Mouse (Mus musculus) kidney, embryonic 15.5 days (tissue): ENCODE results near the gene Irs3. TPM values are rescaled to one million over a fixed set of nuclear protein-coding genes. Genes with fewer than 3 reads are reported as not detected.

Experiments
- ATAC-seq: fragments of 200-750 bp; cut with Nextera tagmentation; replicated peaks from 2 replicates; pipeline ENCODE4 v1.8.0; 2017; ENCODE audit warnings: moderate TSS enrichment; ENCODE audit not compliant: low FRiP score
- H3K27ac ChIP-seq: fragments of 300-500 bp; sonication (generic); 2 replicates; pipeline ENCODE4 v1.5.1; 2015; ENCODE audit warnings: mild to moderate bottlenecking, inconsistent platforms
- H3K27me3 ChIP-seq: fragments of 300-500 bp; sonication (generic); 2 replicates; pipeline ENCODE4 v1.6.1; 2015; ENCODE audit warnings: inconsistent platforms
- H3K36me3 ChIP-seq: fragments of 300-500 bp; sonication (generic); 2 replicates; pipeline ENCODE4 v1.6.1; 2015; ENCODE audit warnings: inconsistent platforms
- H3K4me1 ChIP-seq: fragments of 300-500 bp; sonication (generic); 2 replicates; pipeline ENCODE4 v1.6.1; 2015; ENCODE audit warnings: inconsistent platforms
- H3K4me2 ChIP-seq: fragments of 300-500 bp; sonication (generic); 2 replicates; pipeline ENCODE4 v1.6.1; 2015; ENCODE audit warnings: moderate library complexity, mild to moderate bottlenecking, inconsistent platforms
- H3K4me3 ChIP-seq: fragments of 300-500 bp; sonication (generic); replicated peaks from 2 replicates; pipeline ENCODE4 v1.5.1; 2015; ENCODE audit warnings: mild to moderate bottlenecking, inconsistent platforms
- H3K9ac ChIP-seq: fragments of 300-500 bp; sonication (generic); 2 replicates; pipeline ENCODE4 v1.6.1; 2015; ENCODE audit warnings: mild to moderate bottlenecking, inconsistent platforms
- H3K9me3 ChIP-seq: fragments of 300-500 bp; sonication (generic); replicated peaks from 2 replicates; pipeline ENCODE4 v1.6.1; 2016; ENCODE audit warnings: inconsistent platforms
- WGBS: fragments of 180-500 bp; shearing (Covaris S2); methylation state at CpG from one replicate; pipeline ENCODE4 v1.1.7; 2015; ENCODE audit warnings: mixed read lengths; 5-methylcytosine and 5-hydroxymethylcytosine counted together
- polyA plus RNA-seq: library from polyadenylated mRNA; unstranded; fragments of >200 nt; fragmentation: Nextera tagmentation; extraction: Ambion mirVana; gene quantifications from 2 replicates; pipeline ENCODE4 v1.2.1, GENCODE M21; 2015

Irs3 gene
- polyA plus RNA-seq = 0.80 and 0.82 TPM in 2 replicates

DNA sequence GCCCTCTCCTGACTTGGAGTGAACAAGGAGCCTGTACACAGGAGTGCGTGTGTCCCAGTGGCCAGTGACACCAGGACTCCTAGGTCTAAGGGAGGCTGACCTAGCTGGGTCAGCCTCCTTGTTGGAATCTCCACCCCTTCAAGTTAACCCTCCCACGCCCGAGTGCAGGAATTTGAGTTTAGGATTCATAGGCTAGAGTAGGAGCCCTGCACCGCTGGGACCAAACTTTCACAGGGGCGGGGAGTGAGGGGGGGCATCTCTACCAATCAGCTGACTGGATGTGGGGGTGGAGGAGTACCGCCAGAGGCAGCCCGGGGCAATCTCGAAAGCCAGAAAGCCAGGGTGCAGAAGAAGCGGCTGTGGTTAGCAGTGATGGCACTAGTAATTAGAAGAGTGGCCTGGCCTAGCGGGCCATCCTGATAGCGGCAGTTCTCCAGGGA, at the start of gene Irs3:
Irs3 (minus strand) TSS at position 63 of the 440 bp plus-strand sequence.
- Histone ChIP-seq H3K4me1 (peaks cover 65% of the 10 kb centered on the region), H3K4me3 (peak within 1 kb of the TSS; percentile 38), H3K36me3 (peaks cover 25% of the 10 kb centered on the region), H3K27me3 (peaks cover 26% of the 10 kb centered on the region), H3K9ac (no peak within 1 kb of the TSS), H3K9me3 (no peaks in the 10 kb centered on the region), H3K27ac (0 out of 2 replicates have a peak within 1 kb of the TSS, but pooled peaks have one; percentile 37), H3K4me2 (peak within 1 kb of the TSS; percentile 63)
- 11% methylated on average over 11 of the region's 11 CpGs for WGBS
- no peak for ATAC-seq

DNA sequence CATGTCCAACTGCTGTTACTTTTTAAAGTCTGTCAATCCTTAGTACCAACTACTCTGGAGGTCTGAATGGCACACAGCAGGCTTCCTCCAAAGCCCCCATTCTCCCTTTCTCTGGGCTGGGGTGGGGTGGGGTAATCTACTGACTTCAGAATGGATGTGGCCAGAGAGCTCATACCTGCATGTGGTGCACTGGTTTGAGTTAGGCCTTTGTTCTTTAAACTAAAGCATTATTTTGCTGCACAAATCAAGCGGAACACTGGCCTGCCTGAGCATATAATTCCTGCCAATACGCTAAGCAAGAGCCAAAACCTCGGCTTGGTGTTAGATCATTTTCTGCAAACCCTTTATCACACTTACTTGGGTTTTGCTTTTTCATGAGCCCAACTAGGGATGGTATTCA, 49.3 kb upstream of the Irs3 start:
- Histone ChIP-seq H3K27ac (no peak overlapping the region), H3K9me3 (no peaks in the 10 kb centered on the region), H3K4me3 (no peak overlapping the region), H3K36me3 (no peaks in the 10 kb centered on the region), H3K4me2 (no peak overlapping the region), H3K27me3 (no peaks in the 10 kb centered on the region), H3K9ac (no peak overlapping the region), H3K4me1 (peaks cover 4% of the 10 kb centered on the region; the same call in 1 of the 2 replicates)
- no peak for ATAC-seq
- WGBS = 84% methylated on average over 3 of the region's 3 CpGs

GRCm38 (mm10) chr5:137691881-137692280, 46.4 kb upstream of the Irs3 start:
- Histone ChIP-seq H3K4me2 (no peak overlapping the region), H3K9me3 (no peaks in the 10 kb centered on the region), H3K36me3 (no peaks in the 10 kb centered on the region), H3K27ac (no peak overlapping the region), H3K4me1 (peaks cover 4% of the 10 kb centered on the region; the same call in 1 of the 2 replicates), H3K27me3 (no peaks in the 10 kb centered on the region), H3K4me3 (no peak overlapping the region), H3K9ac (no peak overlapping the region)
- 69% methylated on average over 1 of the region's 1 CpGs for WGBS
- no peak for ATAC-seq

- Histone ChIP-seq H3K4me3 (no peak overlapping the region), H3K4me2 (no peak overlapping the region), H3K9me3 (no peaks in the 10 kb centered on the region), H3K27me3 (peaks cover under 1% of the 10 kb centered on the region; the same call in 1 of the 2 replicates), H3K9ac (no peak overlapping the region), H3K4me1 (peaks cover 4% of the 10 kb centered on the region), H3K36me3 (no peaks in the 10 kb centered on the region), H3K27ac (no peak overlapping the region; the same call in 1 of the 2 replicates)
- no peak for ATAC-seq
- 41% methylated on average over 9 of the region's 9 CpGs for WGBS
Observed at GRCm38 (mm10) chr5:137690531-137690930, 45.0 kb upstream of the Irs3 start.

DNA sequence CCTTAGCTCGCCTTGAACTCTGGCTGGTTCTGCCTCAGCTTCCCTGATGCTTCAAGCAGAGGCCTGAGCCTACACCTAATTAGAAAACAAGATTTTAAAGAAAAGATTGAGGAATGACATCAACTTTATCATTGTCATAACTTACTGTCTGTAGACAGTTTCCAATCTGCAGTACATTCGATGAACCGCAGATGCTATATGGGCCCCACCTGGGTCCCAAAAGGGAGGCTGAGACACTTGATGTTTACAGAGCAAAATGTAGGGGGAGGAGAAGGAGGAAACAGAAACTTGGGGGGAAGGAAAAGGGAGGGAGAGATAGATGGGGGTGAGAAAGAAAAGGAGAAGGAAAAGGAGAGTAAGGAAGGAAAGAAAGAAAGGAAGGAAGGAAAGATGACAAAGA, 44.5 kb upstream of the Irs3 start:
- 75% methylated on average over 3 of the region's 3 CpGs for WGBS

GRCm38 (mm10) chr5:137686127-137686790, 40.7 kb upstream of the Irs3 start:
- 76% methylated on average over 6 of the region's 6 CpGs for WGBS
- H3K9me3 ChIP-seq = no peaks in the 10 kb centered on the region
- peak; percentile 30; the same call in 1 of the 2 replicates for ATAC-seq
- H3K27ac ChIP-seq = no peak overlapping the region
- H3K4me2 ChIP-seq = no peak overlapping the region
- no peak overlapping the region for H3K9ac ChIP-seq
- peaks cover 30% of the 10 kb centered on the region for H3K4me1 ChIP-seq
- H3K27me3 ChIP-seq = peaks cover 3% of the 10 kb centered on the region; the same call in 1 of the 2 replicates
- H3K36me3 ChIP-seq = peaks cover 4% of the 10 kb centered on the region; the same call in 1 of the 2 replicates
- no peak overlapping the region for H3K4me3 ChIP-seq

More for the DNA sequence above, 44.5 kb upstream of the Irs3 start:
- Histone ChIP-seq H3K4me1 (peaks cover 9% of the 10 kb centered on the region), H3K27me3 (peaks cover 3% of the 10 kb centered on the region; the same call in 1 of the 2 replicates), H3K9ac (no peak overlapping the region), H3K4me2 (no peak overlapping the region), H3K36me3 (no peaks in the 10 kb centered on the region), H3K4me3 (no peak overlapping the region), H3K27ac (no peak overlapping the region), H3K9me3 (no peaks in the 10 kb centered on the region)
- no peak for ATAC-seq

- H3K27me3 ChIP-seq = peaks cover 3% of the 10 kb centered on the region; the same call in 1 of the 2 replicates
- H3K9me3 ChIP-seq = no peaks in the 10 kb centered on the region
- ATAC-seq = no peak
- H3K36me3 ChIP-seq = peaks cover 6% of the 10 kb centered on the region; the same call in 1 of the 2 replicates
- H3K4me3 ChIP-seq = no peak overlapping the region
- peaks cover 29% of the 10 kb centered on the region for H3K4me1 ChIP-seq
- no peak overlapping the region for H3K4me2 ChIP-seq
- 93% methylated on average over 3 of the region's 3 CpGs for WGBS
- no peak overlapping the region for H3K27ac ChIP-seq
- no peak overlapping the region for H3K9ac ChIP-seq
Observed at GRCm38 (mm10) chr5:137685653-137686052, 40.1 kb upstream of the Irs3 start.

DNA sequence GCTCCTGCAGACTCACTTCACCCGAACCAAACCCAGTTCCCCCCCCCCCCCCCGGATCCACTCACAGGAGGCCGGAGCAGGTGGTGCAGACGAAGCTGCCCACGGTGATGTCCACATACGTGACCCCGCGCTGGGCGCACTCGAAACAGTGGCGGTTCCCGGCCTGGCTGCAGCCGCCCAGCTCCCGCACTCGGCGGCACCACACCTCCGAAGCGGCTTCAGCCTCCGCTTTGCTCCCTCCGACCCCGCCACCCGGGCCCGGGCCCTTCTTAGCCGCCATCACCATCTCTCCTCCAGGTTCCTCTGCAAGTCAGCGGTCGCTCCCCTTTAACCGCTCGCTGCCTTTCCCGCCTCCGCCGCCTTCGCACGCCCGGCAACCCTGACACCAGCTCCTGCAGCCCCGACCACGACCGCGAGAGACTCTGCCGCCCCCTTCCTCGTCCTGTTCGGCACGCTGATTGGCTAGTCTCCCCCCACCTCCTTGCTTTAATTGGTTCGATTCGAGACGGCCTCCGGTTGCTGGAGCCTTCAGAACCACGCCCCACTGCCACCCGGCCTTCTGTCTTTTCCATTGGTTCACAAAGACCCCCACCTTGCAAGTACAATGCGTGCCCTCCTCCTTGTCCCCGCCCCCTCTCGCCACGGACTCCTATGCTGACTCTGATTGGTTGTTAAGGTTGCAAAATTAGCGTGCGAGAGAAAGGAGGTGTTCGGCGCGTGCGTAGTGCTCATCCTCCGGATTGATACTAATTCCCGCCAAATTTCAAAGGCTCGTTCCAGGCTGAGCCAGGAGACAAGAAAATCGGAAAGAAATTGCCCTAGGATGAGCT, 39.0 kb upstream of the Irs3 start, which contains the start of gene Agfg2:
Agfg2 (minus strand) TSS at position 433 of the 830 bp plus-strand sequence.
- Histone ChIP-seq H3K36me3 (peaks cover 6% of the 10 kb centered on the region; the same call in 1 of the 2 replicates), H3K9ac (peak within 1 kb of the TSS; percentile 65), H3K4me3 (peak within 1 kb of the TSS; percentile 80), H3K27me3 (peaks cover 3% of the 10 kb centered on the region; the same call in 1 of the 2 replicates), H3K4me1 (peaks cover 25% of the 10 kb centered on the region), H3K4me2 (peak within 1 kb of the TSS; percentile 95), H3K9me3 (no peaks in the 10 kb centered on the region), H3K27ac (peak within 1 kb of the TSS; percentile 85)
- WGBS = under 1% methylated on average over 62 of the region's 62 CpGs
- peak; percentile 98 for ATAC-seq

DNA sequence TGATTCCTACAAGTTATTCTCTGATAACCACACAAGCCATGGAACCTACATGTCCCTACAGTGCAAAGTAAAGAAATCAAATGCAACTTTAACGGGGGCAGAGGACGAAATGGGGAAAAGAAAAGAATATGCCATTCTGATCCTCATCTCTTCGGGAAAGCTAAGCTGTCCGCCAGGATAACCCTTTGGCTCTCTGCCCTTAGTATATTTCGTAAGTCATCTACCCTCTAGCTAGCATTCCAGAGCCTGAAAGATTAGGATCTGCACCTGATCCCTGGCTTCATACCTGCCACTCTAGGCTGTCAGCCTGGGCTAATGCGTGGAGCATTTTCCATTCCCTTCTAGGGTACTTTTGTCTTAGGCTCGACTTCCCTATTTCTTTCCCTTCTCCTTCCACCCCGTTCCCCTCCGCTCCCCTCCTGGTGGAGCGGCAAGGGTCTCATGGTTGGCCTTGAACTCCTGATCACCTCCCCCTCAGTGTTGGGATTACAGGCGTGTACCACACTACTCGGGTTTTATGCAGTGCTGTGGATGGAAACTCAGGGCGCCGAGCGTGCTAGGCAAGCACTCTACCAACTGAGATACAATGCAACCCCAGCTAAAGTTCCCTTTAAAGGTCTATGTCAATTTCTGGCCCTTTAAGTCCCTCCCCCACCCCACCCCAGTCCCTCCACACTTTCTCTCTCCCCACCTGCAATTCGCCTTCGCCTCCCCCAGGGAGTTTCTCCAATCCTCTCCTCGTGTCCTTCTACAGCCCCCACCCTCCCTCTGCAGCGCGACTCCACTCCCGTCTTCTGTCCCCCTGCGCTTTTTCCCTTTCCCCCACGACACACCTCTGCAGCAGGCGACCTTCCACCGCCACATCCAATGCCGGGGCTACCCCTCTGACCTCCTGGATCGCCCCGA, 38.1 kb upstream of the Irs3 start:
- Histone ChIP-seq H3K4me1 (peaks cover 25% of the 10 kb centered on the region), H3K27me3 (peaks cover 3% of the 10 kb centered on the region; the same call in 1 of the 2 replicates), H3K27ac (peak overlapping the region; percentile 85), H3K9ac (peak overlapping the region; percentile 65), H3K4me3 (peak overlapping the region; percentile 80), H3K4me2 (peak overlapping the region; percentile 95), H3K36me3 (peaks cover 6% of the 10 kb centered on the region; the same call in 1 of the 2 replicates), H3K9me3 (no peaks in the 10 kb centered on the region)
- WGBS = 7% methylated on average over 28 of the region's 28 CpGs
- ATAC-seq = peak; percentile 7

DNA sequence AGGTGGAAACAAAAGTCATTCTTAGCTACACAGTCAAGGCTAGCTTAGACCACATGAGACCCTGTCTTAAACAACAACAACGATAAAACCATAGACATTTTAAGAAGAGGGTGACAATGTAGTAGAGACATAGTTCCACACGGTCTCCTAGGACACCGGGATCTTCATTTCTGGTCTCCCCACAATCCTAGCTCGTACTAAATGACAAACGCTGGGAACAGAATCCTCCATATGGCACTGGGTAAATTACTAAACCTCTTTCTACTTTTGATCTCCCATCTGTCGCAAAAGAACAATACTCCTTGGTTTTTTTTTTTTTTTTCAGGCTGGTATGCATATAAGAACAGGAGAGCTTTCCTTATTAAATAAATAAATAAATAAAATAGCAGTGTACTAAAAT, 37.0 kb upstream of the Irs3 start:
- Histone ChIP-seq H3K36me3 (peaks cover 9% of the 10 kb centered on the region; the same call in 1 of the 2 replicates), H3K4me1 (peaks cover 25% of the 10 kb centered on the region), H3K27ac (no peak overlapping the region), H3K4me2 (no peak overlapping the region; the same call in 1 of the 2 replicates), H3K4me3 (no peak overlapping the region), H3K9ac (no peak overlapping the region), H3K9me3 (no peaks in the 10 kb centered on the region), H3K27me3 (peaks cover 3% of the 10 kb centered on the region; the same call in 1 of the 2 replicates)
- ATAC-seq = no peak
- 86% methylated on average over 6 of the region's 6 CpGs for WGBS

DNA sequence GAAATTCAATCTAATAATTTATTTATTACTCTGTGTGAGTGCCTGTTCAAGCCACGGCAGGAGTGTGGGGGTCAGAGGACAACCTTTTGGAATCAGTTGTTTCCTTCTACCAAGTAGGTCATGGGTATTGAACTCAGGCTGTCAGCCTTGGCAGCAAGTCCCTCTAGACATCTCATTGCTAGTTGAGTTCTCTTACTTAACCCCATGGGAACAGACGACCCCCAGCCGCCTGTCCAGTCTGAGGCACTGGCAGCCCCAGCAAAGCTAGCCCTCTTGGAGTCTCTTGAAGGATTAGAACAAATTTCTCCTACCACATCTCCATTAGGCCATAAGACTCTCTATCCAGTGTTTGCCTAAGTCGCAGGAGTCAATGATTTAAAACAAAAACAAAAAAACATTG, 34.2 kb upstream of the Irs3 start:
- H3K4me1 ChIP-seq = peaks cover 19% of the 10 kb centered on the region
- WGBS = 65% methylated on average over 4 of the region's 4 CpGs
- H3K36me3 ChIP-seq = peaks cover 13% of the 10 kb centered on the region; the same call in 1 of the 2 replicates
- no peak overlapping the region for H3K9ac ChIP-seq
- no peaks in the 10 kb centered on the region for H3K27me3 ChIP-seq
- ATAC-seq = no peak
- H3K9me3 ChIP-seq = no peaks in the 10 kb centered on the region
- no peak overlapping the region for H3K27ac ChIP-seq
- no peak overlapping the region for H3K4me2 ChIP-seq
- no peak overlapping the region for H3K4me3 ChIP-seq
